Comparison of ENCODE assay signal across 10 mouse cellular contexts in genomic region chr10:127381743-127382134, GRCm38 (mm10). TPM values are rescaled to one million over a fixed set of nuclear protein-coding genes. Genes with fewer than 3 reads are reported as not detected.
DNase-seq lines count a peak whose midpoint lies in the region; ATAC-seq and TF ChIP-seq lines count a peak whose summit lies in the region.
"Had no signal": no experiment of that assay in that cellular context is flagged by ENCODE, and none has a peak within 500 bp of the region (broad histone marks: within the 10 kb centered on the region; RNA-seq: fewer than 3 reads in every experiment).

No protein-coding gene starts in this region.

- peak overlapping the region; percentile 85 for H3K9ac ChIP-seq in embryonic facial prominence, embryonic 13.5 days
- H3K9ac ChIP-seq in intestine, embryonic 14.5 days (ENCODE audit: low read length) = peak overlapping the region; percentile 84

- H3K27ac ChIP-seq in left cerebral cortex, adult 2 months = no peak overlapping the region
- H3K27ac ChIP-seq in embryonic facial prominence, embryonic 13.5 days = peak overlapping the region; percentile 95
- peak overlapping the region; percentile 90 for H3K27ac ChIP-seq in intestine, embryonic 14.5 days (ENCODE audit: low read depth)

- 46% methylated on average over 2 of the region's 2 CpGs for WGBS in embryonic facial prominence, embryonic 13.5 days
- 48% methylated on average over 2 of the region's 2 CpGs for WGBS in intestine, embryonic 14.5 days

- peaks cover 6% of the 10 kb centered on the region; the same call in 1 of the 2 replicates for H3K36me3 ChIP-seq in embryonic facial prominence, embryonic 13.5 days
- no peaks in the 10 kb centered on the region for H3K36me3 ChIP-seq in intestine, embryonic 14.5 days (ENCODE audit: control insufficient read depth, insufficient read depth, low read length)
- H3K36me3 ChIP-seq in myocyte (ENCODE audit: control insufficient read depth, insufficient read depth) = no peaks in the 10 kb centered on the region

- no peak for DNase-seq in left cerebral cortex, adult 2 months (ENCODE audit: extremely low spot score in 1 of 2, low spot score in 2 of 2)
- DNase-seq in left cerebral cortex, postnatal 14 days (ENCODE audit: low spot score in 2 of 2) = no peak
- no peak for DNase-seq in intestine, embryonic 14.5 days (ENCODE audit: low spot score)
- no peak for DNase-seq in right cerebral cortex, adult 2 months (ENCODE audit: low spot score in 2 of 2)
- no peak for DNase-seq in cerebellum, adult 18-20 months
- no peak for DNase-seq in adrenal gland, adult 2 months
- DNase-seq: adrenal gland, postnatal 36 days had no signal

- H3K27me3 ChIP-seq in embryonic facial prominence, embryonic 13.5 days = no peaks in the 10 kb centered on the region
- H3K27me3 ChIP-seq in intestine, embryonic 14.5 days (replicated peaks; ENCODE audit: control insufficient read depth, insufficient read depth, low read length) = no peaks in the 10 kb centered on the region
- no peaks in the 10 kb centered on the region for H3K27me3 ChIP-seq in myocyte (ENCODE audit: control insufficient read depth, insufficient read depth, insufficient read length)

- H3ac ChIP-seq in myocyte (ENCODE audit: control insufficient read depth, insufficient read length) = peak overlapping the region; percentile 82

- no peaks in the 10 kb centered on the region for H3K9me3 ChIP-seq in embryonic facial prominence, embryonic 13.5 days
- no peaks in the 10 kb centered on the region for H3K9me3 ChIP-seq in intestine, embryonic 14.5 days (ENCODE audit: control insufficient read depth, low read length)

- no peak for ATAC-seq in embryonic facial prominence, embryonic 13.5 days (ENCODE audit: insufficient number of reproducible peaks, insufficient read depth, low FRiP score, low TSS enrichment, low read depth)
- ATAC-seq in intestine, embryonic 14.5 days (replicated peaks; ENCODE audit: low FRiP score, low TSS enrichment, low read depth) = no peak

- no peak for TF ChIP-seq CTCF in left cerebral cortex, adult 2 months (IDR thresholded peaks at IDR 0.05)

- H3K4me1 ChIP-seq in embryonic facial prominence, embryonic 13.5 days = peaks cover 18% of the 10 kb centered on the region
- H3K4me1 ChIP-seq in intestine, embryonic 14.5 days (replicated peaks; ENCODE audit: control insufficient read depth, insufficient read depth, low read length) = peaks cover 21% of the 10 kb centered on the region

- peaks cover 57% of the 10 kb centered on the region for H3K79me2 ChIP-seq in myocyte (ENCODE audit: control insufficient read depth, insufficient read depth)

- intact Hi-C loops in left cerebral cortex, adult 2 months (cut with DNase I) = loop anchor here (2.0 kb wide), 1 partner anchor 39 kb away; no protein-coding TSS in a partner anchor
- intact Hi-C loops in left cerebral cortex, postnatal 14 days (cut with DNase I) = loop anchor here (5.0 kb wide), 1 partner anchor 36 kb away; no protein-coding TSS in a partner anchor

- H3K4me2 ChIP-seq in embryonic facial prominence, embryonic 13.5 days = peak overlapping the region; percentile 66
- H3K4me2 ChIP-seq in intestine, embryonic 14.5 days (ENCODE audit: low read length) = peak overlapping the region; percentile 74
- H3K4me2 ChIP-seq in myocyte (ENCODE audit: low read depth) = peak overlapping the region; percentile 95

- peak overlapping the region; percentile 80 for H3K4me3 ChIP-seq in left cerebral cortex, adult 2 months
- peak overlapping the region; percentile 70 for H3K4me3 ChIP-seq in embryonic facial prominence, embryonic 13.5 days
- peak overlapping the region; percentile 70 for H3K4me3 ChIP-seq in intestine, embryonic 14.5 days (ENCODE audit: low read depth, low read length)
- H3K4me3 ChIP-seq in myocyte = peak overlapping the region; percentile 58

- no peak for TF ChIP-seq POLR2A in myocyte (IDR thresholded peaks at IDR 0.05; ENCODE audit: insufficient read length, low read depth)

TF ChIP-seq in myocyte, 11 proteins besides CTCF, POLR2A, EP300 and RAD21:
- no peak for TF ChIP-seq MYOG (IDR thresholded peaks at IDR 0.05; ENCODE audit: control insufficient read depth in 1 of 3, insufficient read depth in 1 of 3, insufficient read length in 2 of 3, low read depth in 2 of 3)
- no peak for TF ChIP-seq MYOD1 (IDR thresholded peaks at IDR 0.05; ENCODE audit: control insufficient read depth in 1 of 3, insufficient read length in 2 of 3, low read depth in 2 of 3)
- TF ChIP-seq TCF3 (IDR thresholded peaks at IDR 0.05; ENCODE audit: insufficient read length, low read depth) = no peak
- no peak for TF ChIP-seq CEBPB (IDR thresholded peaks at IDR 0.05; ENCODE audit: insufficient read depth, poor library complexity, severe bottlenecking)
- TF ChIP-seq E2F4 (IDR thresholded peaks at IDR 0.05; ENCODE audit: insufficient read depth) = no peak
- no peak for TF ChIP-seq MAX (IDR thresholded peaks at IDR 0.05; ENCODE audit: low read depth)
- TF ChIP-seq POLR2AphosphoS2 (IDR thresholded peaks at IDR 0.05; ENCODE audit: insufficient read length, low read depth) = no peak
- TF ChIP-seq USF1 (IDR thresholded peaks at IDR 0.05; ENCODE audit: low read depth) = no peak
- no peak for TF ChIP-seq SRF (IDR thresholded peaks at IDR 0.05; ENCODE audit: control insufficient read depth, insufficient read length, low read depth)
- TF ChIP-seq TCF12 (IDR thresholded peaks at IDR 0.05; ENCODE audit: insufficient read depth, poor library complexity, severe bottlenecking) = no peak
- no peak for TF ChIP-seq REST (IDR thresholded peaks at IDR 0.05; ENCODE audit: insufficient read depth, insufficient read length)

RNA-seq across cellular contexts. Expression of gene R3hdm2, which starts 1.6 kb away (rescaled TPM):
- total RNA-seq in left cerebral cortex, adult 2 months (2021) = 100 to 1,000 TPM; 365 to 382 TPM
- 100 to 1,000 TPM; 333 to 340 TPM for total RNA-seq in left cerebral cortex, postnatal 14 days (2021)
- polyA plus RNA-seq in embryonic facial prominence, embryonic 13.5 days (2015; fragmentation: Nextera tagmentation; extraction: Ambion mirVana) = 57.7 and 58.8 TPM in 2 replicates
- polyA plus RNA-seq in intestine, embryonic 14.5 days (2014; fragmentation: Nextera tagmentation; extraction: Ambion mirVana) = 29.8 and 31.5 TPM in 2 replicates
- polyA plus RNA-seq in myocyte (2012; fragmentation: generic; extraction: Trizol) = 63.4 TPM
- total RNA-seq in adrenal gland, adult 2 months (2021) = 100 to 1,000 TPM; 116 to 127 TPM
- polyA plus RNA-seq in adrenal gland, adult 2 months (2012; rRNA removed) = 182 and 274 TPM in 2 replicates

RNA-seq across cellular contexts. Expression of gene Inhbc, which starts 11.5 kb away (rescaled TPM):
- total RNA-seq in left cerebral cortex, adult 2 months (2021) = not detected
- total RNA-seq in left cerebral cortex, postnatal 14 days (2021) = not detected
- polyA plus RNA-seq in embryonic facial prominence, embryonic 13.5 days (2015; fragmentation: Nextera tagmentation; extraction: Ambion mirVana) = not detected in 2 replicates
- not detected in 2 replicates for polyA plus RNA-seq in intestine, embryonic 14.5 days (2014; fragmentation: Nextera tagmentation; extraction: Ambion mirVana)
- polyA plus RNA-seq in myocyte (2012; fragmentation: generic; extraction: Trizol) = not detected
- under 1 TPM in 1 of 2 experiments, not detected in 1; 0.20 TPM for total RNA-seq in adrenal gland, adult 2 months (2021)
- 0.08 TPM in 1 of 2 replicates, not detected in the other for polyA plus RNA-seq in adrenal gland, adult 2 months (2012; rRNA removed)
- total RNA-seq: adrenal gland, postnatal 36 days had no signal
- polyA plus RNA-seq: spleen, adult 2 months had no signal

RNA-seq across cellular contexts. Expression of gene Inhbe, which starts 27.5 kb away (rescaled TPM):
- under 1 TPM in 1 of 2 experiments, not detected in 1; 0.29 TPM for total RNA-seq in left cerebral cortex, adult 2 months (2021)
- under 1 TPM in 1 of 2 experiments, not detected in 1; 0.13 TPM for total RNA-seq in left cerebral cortex, postnatal 14 days (2021)
- polyA plus RNA-seq in embryonic facial prominence, embryonic 13.5 days (2015; fragmentation: Nextera tagmentation; extraction: Ambion mirVana) = 0.07 TPM in 1 of 2 replicates, not detected in the other
- polyA plus RNA-seq in intestine, embryonic 14.5 days (2014; fragmentation: Nextera tagmentation; extraction: Ambion mirVana) = not detected in 2 replicates
- polyA plus RNA-seq in myocyte (2012; fragmentation: generic; extraction: Trizol) = 0.10 TPM
- not detected for total RNA-seq in adrenal gland, adult 2 months (2021)
- polyA plus RNA-seq in adrenal gland, adult 2 months (2012; rRNA removed) = 0.01 and 0.02 TPM in 2 replicates
- total RNA-seq: adrenal gland, postnatal 36 days had no signal
- polyA plus RNA-seq: spleen, adult 2 months had no signal

RNA-seq across cellular contexts. Expression of gene Gli1, which starts 40.0 kb away (rescaled TPM):
- total RNA-seq in left cerebral cortex, adult 2 months (2021) = 1 to 10 TPM; 3.3 to 4.5 TPM
- 1 to 10 TPM; 1.6 to 1.9 TPM for total RNA-seq in left cerebral cortex, postnatal 14 days (2021)
- 17.5 and 19.8 TPM in 2 replicates for polyA plus RNA-seq in embryonic facial prominence, embryonic 13.5 days (2015; fragmentation: Nextera tagmentation; extraction: Ambion mirVana)
- 12.6 and 15.1 TPM in 2 replicates for polyA plus RNA-seq in intestine, embryonic 14.5 days (2014; fragmentation: Nextera tagmentation; extraction: Ambion mirVana)
- 1.00 TPM for polyA plus RNA-seq in myocyte (2012; fragmentation: generic; extraction: Trizol)
- total RNA-seq in adrenal gland, adult 2 months (2021) = 1 to 10 TPM; 2.6 to 5.0 TPM
- polyA plus RNA-seq in adrenal gland, adult 2 months (2012; rRNA removed) = 9.1 and 10.2 TPM in 2 replicates

RNA-seq across cellular contexts. Expression of gene Arhgap9, which starts 60.0 kb away (rescaled TPM):
- total RNA-seq in left cerebral cortex, adult 2 months (2021) = 1 to 10 TPM in 1 of 2 experiments, under 1 TPM in 1; 0.47 to 1.2 TPM
- 1 to 10 TPM in 1 of 2 experiments, under 1 TPM in 1; 0.66 to 1.2 TPM for total RNA-seq in left cerebral cortex, postnatal 14 days (2021)
- polyA plus RNA-seq in embryonic facial prominence, embryonic 13.5 days (2015; fragmentation: Nextera tagmentation; extraction: Ambion mirVana) = 3.1 and 3.4 TPM in 2 replicates
- polyA plus RNA-seq in intestine, embryonic 14.5 days (2014; fragmentation: Nextera tagmentation; extraction: Ambion mirVana) = 4.2 and 4.4 TPM in 2 replicates
- polyA plus RNA-seq in myocyte (2012; fragmentation: generic; extraction: Trizol) = 0.77 TPM
- total RNA-seq in adrenal gland, adult 2 months (2021) = 1 to 10 TPM; 1.9 to 2.7 TPM
- 2.7 and 3.7 TPM in 2 replicates for polyA plus RNA-seq in adrenal gland, adult 2 months (2012; rRNA removed)
